Mouse (Mus musculus): ENCODE measurements around the gene Spata25. TPM values are rescaled to one million over a fixed set of nuclear protein-coding genes. Genes with fewer than 3 reads are reported as not detected.
A peak's percentile ranks its signal among the peaks of the same experiment; 100 is the strongest.
"Not testable (repeated sequence)": the region's sequence is repeated elsewhere in the genome, so short reads cannot be mapped to it uniquely, and the experiment has no call there.

Gene Spata25
- under 1 TPM; 0.46 to 0.78 TPM for total RNA-seq (2021)

- no peak for DNase-seq
- intact Hi-C loops (cut with DNase I): no loop called here
These were observed at the start of gene Spata25 for GRCm38 (mm10) chr2:164828437-164828836. Spata25 (minus strand) TSS chr2:164828537.

- DNase-seq: not testable (repeated sequence)
- intact Hi-C loops (cut with DNase I): loop anchor here (5.0 kb wide), 1 partner anchor 45 kb away; the partner anchor contains the start of genes Ctsa and Neurl2
These were observed 49.3 kb upstream of the Spata25 start for GRCm38 (mm10) chr2:164877376-164878215.

- not testable (repeated sequence) for DNase-seq
- intact Hi-C loops (cut with DNase I): loop anchor here (5.0 kb wide), 1 partner anchor 43 kb away; the partner anchor contains the start of genes Ctsa and Neurl2
These were observed 47.3 kb upstream of the Spata25 start for GRCm38 (mm10) chr2:164875648-164876047.

GRCm38 (mm10) chr2:164874239-164874769 is 46.0 kb upstream of the Spata25 start:
- intact Hi-C loops (cut with DNase I): no loop called here

GRCm38 (mm10) chr2:164873621-164874020 is 45.3 kb upstream of the Spata25 start:
- no peak for DNase-seq
- intact Hi-C loops (cut with DNase I): no loop called here

More at GRCm38 (mm10) chr2:164874239-164874769, 46.0 kb upstream of the Spata25 start:
- peak; percentile 43 to 63 for DNase-seq

GRCm38 (mm10) chr2:164871602-164872303 is 43.4 kb upstream of the Spata25 start:
- intact Hi-C loops (cut with DNase I): no loop called here
- no peak for DNase-seq

GRCm38 (mm10) chr2:164868491-164868890 is 40.2 kb upstream of the Spata25 start:
- intact Hi-C loops (cut with DNase I): no loop called here
- no peak for DNase-seq

- DNase-seq: peak in 1 of 2 experiments; percentile 48
- intact Hi-C loops (cut with DNase I): no loop called here
These were observed 39.2 kb upstream of the Spata25 start for GRCm38 (mm10) chr2:164867566-164867965.

- DNase-seq: peak; percentile 72 to 82
- intact Hi-C loops (cut with DNase I): no loop called here
These were observed 38.6 kb upstream of the Spata25 start for GRCm38 (mm10) chr2:164866741-164867551.

GRCm38 (mm10) chr2:164864593-164864992 is 36.3 kb upstream of the Spata25 start:
- intact Hi-C loops (cut with DNase I): no loop called here
- DNase-seq: no peak

- DNase-seq: not testable (repeated sequence)
These were observed 35.1 kb upstream of the Spata25 start for GRCm38 (mm10) chr2:164863411-164863810.

GRCm38 (mm10) chr2:164862179-164862861 is 34.0 kb upstream of the Spata25 start:
- intact Hi-C loops (cut with DNase I): no loop called here
- peak; percentile 66 to 70 for DNase-seq

More at GRCm38 (mm10) chr2:164863411-164863810, 35.1 kb upstream of the Spata25 start:
- intact Hi-C loops (cut with DNase I): not testable (repeated sequence)

GRCm38 (mm10) chr2:164861094-164861493 is 32.8 kb upstream of the Spata25 start:
- intact Hi-C loops (cut with DNase I): no loop called here
- no peak for DNase-seq

GRCm38 (mm10) chr2:164859640-164860432 is 31.5 kb upstream of the Spata25 start:
- no peak for DNase-seq
- intact Hi-C loops (cut with DNase I): no loop called here

- intact Hi-C loops (cut with DNase I): no loop called here
- DNase-seq: no peak
These were observed 30.8 kb upstream of the Spata25 start for GRCm38 (mm10) chr2:164859155-164859554.

GRCm38 (mm10) chr2:164857842-164858553 is 29.7 kb upstream of the Spata25 start:
- intact Hi-C loops (cut with DNase I): loop anchor here (2.0 kb wide), 1 partner anchor 25 kb away; the partner anchor contains the start of genes Ctsa and Neurl2
- no peak for DNase-seq

- peak; percentile 69 to 79 for DNase-seq
- intact Hi-C loops (cut with DNase I): loop anchor here (2.0 kb wide), 1 partner anchor 24 kb away; the partner anchor contains the start of genes Ctsa and Neurl2
These were observed 28.9 kb upstream of the Spata25 start, which contains the start of gene Pltp for GRCm38 (mm10) chr2:164857101-164857821. Pltp (minus strand) TSS chr2:164857711.
